Mouse (Mus musculus) gastrocnemius, postnatal 4 days (tissue): ENCODE measurements at regions not wholly inside any gene's neighbourhood (a gene's known extent, or its start where the extent isn't known, plus 50 kb on each side); places are given as distances from the start of the nearest gene placed in this dataset.

ENCODE experiments used
- DNase-seq, 2 experiments: peaks; one replicate each; pipeline ENCODE4 v3.0.0; 2021 to 2022; ENCODE audit warnings: low spot score in 2 of 2, mixed read lengths in 2 of 2

- peak; percentile 39 to 73 for DNase-seq
Observed at GRCm38 (mm10) chr9:14173631-14174323, 101.1 kb upstream of the Sesn3 start.

- no peak for DNase-seq
Observed at GRCm38 (mm10) chr9:14174324-14175040, 100.4 kb upstream of the Sesn3 start.

- peak in 1 of 2 experiments; percentile 29 for DNase-seq
Observed at GRCm38 (mm10) chr9:14175041-14175881, 99.6 kb upstream of the Sesn3 start.

- DNase-seq = no peak
Observed at GRCm38 (mm10) chr9:14179777-14180176, 95.1 kb upstream of the Sesn3 start.

GRCm38 (mm10) chr9:14184261-14184660, 90.6 kb upstream of the Sesn3 start:
- no peak for DNase-seq

GRCm38 (mm10) chr9:14185681-14186080, 89.2 kb upstream of the Sesn3 start:
- no peak for DNase-seq

- no peak for DNase-seq
Observed at GRCm38 (mm10) chr9:14187753-14188152, 87.1 kb upstream of the Sesn3 start.

- no peak for DNase-seq
Observed at GRCm38 (mm10) chr9:14188504-14188903, 86.4 kb upstream of the Sesn3 start.

- no peak for DNase-seq
Observed at GRCm38 (mm10) chr9:14190660-14191059, 84.2 kb upstream of the Sesn3 start.

- DNase-seq = no peak
Observed at GRCm38 (mm10) chr9:14194748-14195147, 80.1 kb upstream of the Sesn3 start.

- no peak for DNase-seq
Observed at GRCm38 (mm10) chr9:14199116-14199515, 75.8 kb upstream of the Sesn3 start.

- DNase-seq = no peak
Observed at GRCm38 (mm10) chr9:14199983-14200700, 74.7 kb upstream of the Sesn3 start.

GRCm38 (mm10) chr9:14200852-14201251, 74.0 kb upstream of the Sesn3 start:
- no peak for DNase-seq

- no peak for DNase-seq
Observed at GRCm38 (mm10) chr9:14202551-14203306, 72.1 kb upstream of the Sesn3 start.

GRCm38 (mm10) chr9:14203307-14203695, 71.6 kb upstream of the Sesn3 start:
- DNase-seq = no peak

GRCm38 (mm10) chr9:14203768-14204416, 71.0 kb upstream of the Sesn3 start:
- DNase-seq = no peak

GRCm38 (mm10) chr9:14204817-14205216, 70.0 kb upstream of the Sesn3 start:
- no peak for DNase-seq

GRCm38 (mm10) chr9:14206838-14207560, 67.9 kb upstream of the Sesn3 start:
- DNase-seq = no peak

GRCm38 (mm10) chr9:14207561-14207936, 67.3 kb upstream of the Sesn3 start:
- no peak for DNase-seq
